Mouse (Mus musculus) ES-Bruce4 (cell line): ENCODE results near the gene Vdr. TPM values are rescaled to one million over a fixed set of nuclear protein-coding genes. Genes with fewer than 3 reads are reported as not detected.

Experiments used
- H3K27ac ChIP-seq: 2 replicates; pipeline ENCODE4 v1.5.1; 2012; ENCODE audit warnings: low read length, inconsistent platforms; ENCODE audit not compliant: insufficient read depth
- H3K27me3 ChIP-seq: 2 replicates; pipeline ENCODE4 v1.6.1; 2012; ENCODE audit warnings: mild to moderate bottlenecking, low read length, inconsistent platforms; ENCODE audit not compliant: control insufficient read depth, poor library complexity, insufficient read depth, severe bottlenecking
- H3K36me3 ChIP-seq: 2 replicates; pipeline ENCODE4 v1.6.1; 2012; ENCODE audit warnings: inconsistent platforms, mild to moderate bottlenecking, low read length, moderate library complexity; ENCODE audit not compliant: control insufficient read depth, poor library complexity, insufficient read depth, severe bottlenecking
- H3K4me1 ChIP-seq: one replicate; pipeline ENCODE4 v1.8.1; 2011; ENCODE audit warnings: low read length; ENCODE audit not compliant: control insufficient read depth, insufficient read depth
- H3K4me3 ChIP-seq: 2 replicates; pipeline ENCODE4 v1.5.1; 2011; ENCODE audit warnings: low read depth, mild to moderate bottlenecking, low read length
- H3K9ac ChIP-seq: 2 replicates; pipeline ENCODE4 v1.6.1; 2012; ENCODE audit warnings: low read depth, mild to moderate bottlenecking, inconsistent platforms; ENCODE audit not compliant: poor library complexity, severe bottlenecking
- H3K9me3 ChIP-seq: replicated peaks from 2 replicates; pipeline ENCODE4 v1.6.1; 2012; ENCODE audit warnings: mild to moderate bottlenecking, low read length, inconsistent platforms; ENCODE audit not compliant: control insufficient read depth, poor library complexity, insufficient read depth, severe bottlenecking
- CTCF ChIP-seq: IDR thresholded peaks from one replicate; pipeline ENCODE4 v1.8.1; 2011; ENCODE audit warnings: low read depth, low read length
- EP300 ChIP-seq: IDR thresholded peaks from 2 replicates; pipeline ENCODE4 v1.6.1; 2011; ENCODE audit warnings: low read depth, low read length; ENCODE audit not compliant: insufficient read depth
- POLR2A ChIP-seq: IDR thresholded peaks from one replicate; pipeline ENCODE4 v1.8.1; 2011; ENCODE audit warnings: low read length; ENCODE audit not compliant: insufficient read depth
- polyA plus RNA-seq: library from polyadenylated mRNA; stranded (reverse); fragments of >200 nt; gene quantifications from 2 replicates; pipeline ENCODE4 v1.2.4, GENCODE M21; 2011; ENCODE audit warnings: low read depth; ENCODE audit not compliant: missing spikeins, insufficient read depth, insufficient read length

Gene Vdr
- polyA plus RNA-seq, 1 experiment, result 1.6 TPM

DNA sequence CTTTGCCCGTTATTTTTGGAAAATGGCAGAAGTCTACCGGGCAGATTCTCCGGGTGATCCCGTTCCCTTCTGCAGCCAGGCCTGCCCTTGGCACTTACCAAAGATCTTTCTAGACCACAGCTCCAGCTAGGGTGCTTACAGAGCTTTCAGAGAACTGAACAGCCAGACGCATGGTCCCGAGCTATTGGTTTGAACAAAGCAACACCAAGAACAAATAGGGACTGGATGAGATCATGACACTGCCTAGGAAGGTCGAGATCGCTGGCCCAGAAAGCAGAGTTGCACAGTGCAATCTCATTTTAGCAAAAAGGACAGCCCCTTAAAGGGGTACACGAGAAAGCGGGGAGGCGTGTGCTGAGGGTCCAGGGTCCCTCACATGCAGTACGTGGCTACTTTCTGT, 87.0 kb downstream of the Vdr start:
- H3K36me3 ChIP-seq, result no peaks in the 10 kb centered on the region
- no peaks in the 10 kb centered on the region for H3K27me3 ChIP-seq
- no peak overlapping the region for H3K27ac ChIP-seq
- H3K4me3 ChIP-seq, result no peak overlapping the region
- H3K9me3 ChIP-seq, result no peaks in the 10 kb centered on the region
- no peak for TF ChIP-seq EP300
- TF ChIP-seq CTCF, result no peak
- no peak for TF ChIP-seq POLR2A
- no peaks in the 10 kb centered on the region for H3K4me1 ChIP-seq
- no peak overlapping the region for H3K9ac ChIP-seq

DNA sequence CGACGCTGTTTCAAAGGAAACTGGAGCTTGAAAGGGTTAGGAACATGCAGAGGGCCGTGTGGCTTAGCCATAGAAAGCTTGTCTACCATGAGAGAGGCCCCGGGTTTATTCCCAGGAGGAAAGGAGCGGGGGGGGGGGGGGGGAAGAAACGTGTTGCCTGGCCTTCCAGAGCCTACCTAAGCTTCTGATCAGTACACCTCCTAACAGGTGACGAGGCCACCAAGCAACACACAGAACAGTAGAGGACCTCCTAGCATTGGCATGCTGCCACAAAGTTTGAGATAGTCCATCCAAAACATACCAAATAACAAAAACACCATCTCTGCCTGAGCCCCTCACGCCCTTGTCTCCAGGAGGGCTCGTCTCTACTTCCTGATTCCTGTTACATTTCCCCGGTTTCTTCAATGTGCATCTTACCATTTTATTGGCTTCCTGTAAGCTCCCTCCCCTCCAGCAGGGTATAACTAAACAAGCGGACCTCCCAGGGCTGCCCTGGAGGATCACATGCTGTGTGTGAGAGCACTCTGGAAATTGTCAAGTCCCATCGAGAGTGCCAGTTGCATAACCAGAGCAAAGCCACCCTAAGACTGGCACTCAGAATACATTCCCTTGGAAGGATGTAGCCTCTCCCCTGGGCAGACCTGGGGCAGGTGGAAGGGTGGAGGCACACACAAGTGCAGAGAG, 87.7 kb downstream of the Vdr start:
- Histone ChIP-seq H3K36me3 (no peaks in the 10 kb centered on the region), H3K27me3 (no peaks in the 10 kb centered on the region), H3K4me3 (no peak overlapping the region), H3K27ac (no peak overlapping the region), H3K9ac (no peak overlapping the region), H3K9me3 (no peaks in the 10 kb centered on the region), H3K4me1 (no peaks in the 10 kb centered on the region)
- TF ChIP-seq CTCF (no peak), EP300 (no peak), POLR2A (no peak)

DNA sequence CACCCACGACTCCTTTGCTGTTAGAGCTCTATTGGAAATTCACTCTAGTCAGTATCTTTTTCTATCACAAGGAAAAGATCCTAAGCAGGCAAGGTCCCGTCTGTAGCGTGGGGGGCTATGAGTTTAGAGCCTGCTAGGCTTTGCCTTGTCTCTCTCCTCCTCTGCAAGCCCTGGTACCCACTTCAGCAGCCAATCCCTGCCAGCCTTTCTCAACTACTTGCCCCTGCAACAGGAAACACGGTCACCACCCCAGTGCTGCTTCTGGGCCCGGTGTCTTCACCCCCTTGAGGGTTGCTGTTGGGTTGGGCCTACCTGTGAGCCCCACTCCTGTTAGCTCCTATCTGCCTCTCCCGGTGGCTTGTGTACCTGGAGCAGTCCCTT, 88.5 kb downstream of the Vdr start:
- Histone ChIP-seq H3K27ac (no peak overlapping the region), H3K4me3 (no peak overlapping the region), H3K27me3 (no peaks in the 10 kb centered on the region), H3K36me3 (no peaks in the 10 kb centered on the region), H3K9me3 (no peaks in the 10 kb centered on the region), H3K4me1 (no peaks in the 10 kb centered on the region), H3K9ac (no peak overlapping the region)
- TF ChIP-seq POLR2A, result no peak
- no peak for TF ChIP-seq CTCF
- no peak for TF ChIP-seq EP300

DNA sequence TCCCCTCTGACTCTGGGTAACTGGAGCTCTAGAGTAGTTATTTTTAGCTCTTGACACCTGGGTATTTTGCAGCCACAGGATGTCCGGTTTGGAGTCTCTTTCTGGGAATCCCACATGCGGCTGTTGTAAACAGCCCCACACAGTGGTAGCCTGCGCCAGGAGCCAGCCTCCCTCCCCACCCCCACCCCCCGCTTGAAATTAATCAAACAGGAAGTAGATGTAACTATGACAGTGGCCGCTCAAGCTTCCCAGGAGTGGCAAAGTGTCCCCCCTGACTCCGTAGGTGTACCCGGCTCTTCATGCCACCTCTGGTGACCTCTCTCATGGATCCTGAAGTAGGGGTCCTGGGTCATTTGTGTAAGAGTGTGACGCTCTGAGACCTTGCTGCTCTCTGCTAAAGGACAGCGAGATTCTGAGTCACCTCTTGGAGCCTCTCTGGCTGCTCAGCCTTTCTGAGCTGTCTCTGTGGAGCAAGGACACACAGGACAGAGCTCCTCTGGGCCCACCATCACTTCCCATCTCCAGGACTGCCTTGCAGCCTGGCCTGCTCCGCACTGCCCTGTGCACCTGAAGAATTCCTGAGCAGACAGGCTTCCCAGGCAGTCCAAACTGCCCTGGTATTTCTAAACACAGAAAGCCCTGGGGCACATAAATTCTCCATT, 89.0 kb downstream of the Vdr start:
- no peaks in the 10 kb centered on the region for H3K4me1 ChIP-seq
- TF ChIP-seq EP300 (no peak), POLR2A (no peak), CTCF (no peak)
- H3K4me3 ChIP-seq, result no peak overlapping the region
- no peaks in the 10 kb centered on the region for H3K9me3 ChIP-seq
- H3K27me3 ChIP-seq, result no peaks in the 10 kb centered on the region
- H3K27ac ChIP-seq, result no peak overlapping the region
- no peaks in the 10 kb centered on the region for H3K36me3 ChIP-seq
- H3K9ac ChIP-seq, result no peak overlapping the region

DNA sequence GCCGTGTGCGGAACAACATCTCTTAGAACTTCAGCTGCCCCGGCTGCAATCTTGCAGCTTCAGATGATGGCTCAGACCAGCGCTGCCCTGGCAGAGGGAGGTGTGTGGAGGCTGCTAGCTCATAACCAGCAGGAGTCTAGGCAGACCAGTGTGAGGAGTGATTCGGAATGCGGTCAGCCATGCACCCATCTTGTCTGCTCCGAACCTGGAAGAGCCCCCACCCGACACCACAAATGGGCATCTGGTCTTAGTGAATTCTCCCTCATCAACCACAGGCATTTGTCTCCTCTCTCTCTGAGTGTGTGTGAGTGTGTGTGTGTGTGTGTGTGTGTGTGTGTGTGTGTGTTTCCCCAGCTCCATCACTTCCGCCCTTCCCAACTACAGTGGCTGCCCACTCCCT, 90.5 kb downstream of the Vdr start:
- H3K36me3 ChIP-seq, result no peaks in the 10 kb centered on the region
- no peak overlapping the region for H3K27ac ChIP-seq
- H3K9me3 ChIP-seq, result no peaks in the 10 kb centered on the region
- H3K4me3 ChIP-seq, result no peak overlapping the region
- no peaks in the 10 kb centered on the region for H3K27me3 ChIP-seq
- no peak for TF ChIP-seq EP300
- no peak for TF ChIP-seq POLR2A
- TF ChIP-seq CTCF, result no peak
- H3K4me1 ChIP-seq, result no peaks in the 10 kb centered on the region
- H3K9ac ChIP-seq, result no peak overlapping the region

DNA sequence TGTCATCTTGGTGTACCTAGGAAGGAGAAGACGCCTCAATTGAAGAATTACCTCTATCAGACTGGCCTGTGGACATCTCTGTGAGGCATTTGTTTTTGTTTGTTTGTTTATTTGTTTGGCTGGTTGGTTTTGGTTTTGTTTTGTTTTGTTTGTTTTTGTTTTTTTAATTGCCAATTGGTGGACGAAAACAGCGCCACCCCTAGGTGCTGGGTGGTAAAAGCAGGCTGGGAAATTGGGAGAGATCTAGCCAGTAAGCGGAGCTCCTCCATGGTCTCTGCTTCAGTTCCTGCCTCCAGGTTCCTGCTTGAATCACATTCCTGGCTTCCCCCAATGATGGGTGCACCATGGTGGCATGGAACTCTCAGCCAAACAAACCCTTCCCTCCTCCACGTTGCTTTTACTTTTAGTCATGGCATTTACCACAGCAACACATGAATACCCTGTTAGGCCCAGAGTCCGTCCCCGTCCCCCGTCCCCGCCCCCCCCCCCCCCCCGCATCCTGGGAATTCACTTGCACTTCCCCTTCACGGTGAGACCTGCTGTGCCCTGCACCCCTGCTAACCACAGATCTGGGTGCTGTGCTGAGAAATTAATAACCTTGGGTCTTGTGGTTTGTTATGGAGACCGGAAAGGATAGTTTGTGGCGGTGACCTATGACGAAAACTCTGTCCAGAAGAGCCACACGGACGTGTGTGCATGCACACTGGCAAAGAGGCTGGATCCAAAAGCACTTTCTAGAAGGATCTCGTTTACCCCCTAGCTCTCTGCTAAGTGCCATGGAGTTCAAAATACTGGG, 94.0 kb downstream of the Vdr start:
- H3K36me3 ChIP-seq, result no peaks in the 10 kb centered on the region
- no peak for TF ChIP-seq CTCF
- TF ChIP-seq EP300, result no peak
- no peak for TF ChIP-seq POLR2A
- no peaks in the 10 kb centered on the region for H3K9me3 ChIP-seq
- no peak overlapping the region for H3K4me3 ChIP-seq
- H3K9ac ChIP-seq, result no peak overlapping the region
- H3K27me3 ChIP-seq, result no peaks in the 10 kb centered on the region
- no peak overlapping the region for H3K27ac ChIP-seq
- no peaks in the 10 kb centered on the region for H3K4me1 ChIP-seq
